Mouse (Mus musculus) mesoderm, embryonic 11.5 days (tissue): ENCODE data around the gene Akr1c12.
A peak's percentile ranks its signal among the peaks of the same experiment; 100 is the strongest.
"Not testable (repeated sequence)": the region's sequence is repeated elsewhere in the genome, so short reads cannot be mapped to it uniquely, and the experiment has no call there.

Source experiments
- DNase-seq: peaks from one replicate; pipeline ENCODE4 v3.0.0-alpha.2; 2012; ENCODE audit warnings: low read depth, low spot score

Gene Akr1c12

GRCm38 (mm10) chr13:4279284-4279683, at the start of gene Akr1c12:
Gene Akr1c12 (minus strand): TSS chr13:4279433.
- DNase-seq, result no peak

GRCm38 (mm10) chr13:4318773-4319172, 39.5 kb upstream of the Akr1c12 start:
- DNase-seq, result no peak

GRCm38 (mm10) chr13:4313907-4314306, 34.7 kb upstream of the Akr1c12 start:
- no peak for DNase-seq

GRCm38 (mm10) chr13:4304861-4305565, 25.8 kb upstream of the Akr1c12 start:
- DNase-seq, result no peak

- no peak for DNase-seq
These were observed 17.8 kb upstream of the Akr1c12 start for GRCm38 (mm10) chr13:4296991-4297390.

- peak; percentile 53 for DNase-seq
These were observed 2.5 kb upstream of the Akr1c12 start for GRCm38 (mm10) chr13:4281471-4282412.

- no peak for DNase-seq
These were observed 1.7 kb downstream of the Akr1c12 start for GRCm38 (mm10) chr13:4277526-4277925.

- no peak for DNase-seq
These were observed 8.4 kb downstream of the Akr1c12 start for GRCm38 (mm10) chr13:4270860-4271259.

- DNase-seq, result not testable (repeated sequence)
These were observed 13.8 kb downstream of the Akr1c12 start for GRCm38 (mm10) chr13:4265455-4265854.

GRCm38 (mm10) chr13:4265047-4265446, 14.2 kb downstream of the Akr1c12 start:
- DNase-seq, result no peak

GRCm38 (mm10) chr13:4264612-4265011, 14.6 kb downstream of the Akr1c12 start:
- DNase-seq, result no peak

GRCm38 (mm10) chr13:4257349-4257748, 21.9 kb downstream of the Akr1c12 start:
- no peak for DNase-seq

GRCm38 (mm10) chr13:4256894-4257293, 22.3 kb downstream of the Akr1c12 start:
- not testable (repeated sequence) for DNase-seq

GRCm38 (mm10) chr13:4249347-4249746, 29.9 kb downstream of the Akr1c12 start:
- DNase-seq, result no peak

GRCm38 (mm10) chr13:4244861-4245559, 34.2 kb downstream of the Akr1c12 start:
- peak; percentile 64 for DNase-seq

GRCm38 (mm10) chr13:4233536-4234172, 45.6 kb downstream of the Akr1c12 start:
- no peak for DNase-seq

GRCm38 (mm10) chr13:4233135-4233534, 46.1 kb downstream of the Akr1c12 start:
- DNase-seq, result no peak

- no peak for DNase-seq
These were observed 48.2 kb downstream of the Akr1c12 start for GRCm38 (mm10) chr13:4230841-4231623.

GRCm38 (mm10) chr13:4228441-4228840, 50.8 kb downstream of the Akr1c12 start, which contains the start of gene Akr1c19:
Gene Akr1c19 (plus strand): TSS chr13:4228700.
- no peak for DNase-seq
